ENCODE assay signal across 12 mouse cellular contexts in genomic region chr6:14130392-14131144, GRCm38 (mm10).
"Had no signal": no experiment of that assay in that cellular context is flagged by ENCODE, and none has a peak within 500 bp of the region (broad histone marks: within the 10 kb centered on the region; RNA-seq: fewer than 3 reads in every experiment).

No protein-coding gene starts in this region.

- H3K27me3 ChIP-seq: kidney, embryonic 15.5 days; liver, embryonic 15.5 days; midbrain, embryonic 13.5 days had no signal

- H3K4me1 ChIP-seq: kidney, embryonic 15.5 days; limb, embryonic 10.5 days; liver, embryonic 15.5 days; midbrain, embryonic 13.5 days had no signal

- H3K4me2 ChIP-seq: kidney, embryonic 15.5 days; liver, embryonic 11.5 days; liver, embryonic 15.5 days; midbrain, embryonic 13.5 days had no signal

- H3K36me3 ChIP-seq: kidney, embryonic 15.5 days; limb, embryonic 10.5 days; liver, embryonic 15.5 days; midbrain, embryonic 13.5 days had no signal

- H3K9ac ChIP-seq: kidney, embryonic 15.5 days; liver, embryonic 15.5 days; midbrain, embryonic 13.5 days had no signal

- H3K4me3 ChIP-seq: kidney, embryonic 15.5 days; left cerebral cortex, adult 2 months; limb, embryonic 10.5 days; liver, embryonic 15.5 days; midbrain, embryonic 13.5 days had no signal

- ATAC-seq: lung, postnatal 0 days; midbrain, embryonic 13.5 days had no signal

- H3K9me3 ChIP-seq: kidney, embryonic 15.5 days; limb, embryonic 10.5 days; liver, embryonic 15.5 days; midbrain, embryonic 13.5 days had no signal

- DNase-seq: kidney, postnatal 14 days; lung, adult 2 months; lung, postnatal 36 days; right cerebral cortex, postnatal 14 days; thymus, postnatal 4 days had no signal

- H3K27ac ChIP-seq: kidney, embryonic 15.5 days; left cerebral cortex, adult 2 months; limb, embryonic 10.5 days; liver, embryonic 15.5 days; midbrain, embryonic 13.5 days had no signal
